Mouse (Mus musculus): Measurements from ENCODE around the gene Fcer1a. TPM values are rescaled to one million over a fixed set of nuclear protein-coding genes. Genes with fewer than 3 reads are reported as not detected.

The Fcer1a gene
- 0.17 TPM in 1 of 2 replicates, not detected in the other for polyA plus RNA-seq (2012; rRNA removed; ENCODE audit: low replicate concordance)

DNA sequence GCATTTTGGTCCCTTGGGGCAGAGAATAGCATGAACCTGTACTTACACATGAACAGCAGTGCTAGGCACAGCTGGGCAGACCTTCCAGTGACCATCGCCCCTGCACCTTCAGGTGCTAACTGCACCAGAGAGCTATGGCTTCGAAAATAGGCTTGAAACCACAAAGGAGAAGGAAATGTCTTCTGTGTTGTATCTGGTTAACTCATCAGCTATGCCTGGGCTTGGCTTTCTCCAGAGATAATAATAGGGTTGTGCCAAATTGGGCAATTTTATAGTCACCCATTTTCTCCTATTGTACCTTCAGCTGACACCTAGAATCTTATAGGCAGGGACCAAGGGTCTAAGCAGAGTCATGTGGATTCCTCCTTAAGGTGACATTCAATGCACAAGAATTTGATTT, at the start of gene Fcer1a:
Gene Fcer1a (minus strand): TSS at position 134 of the 400 bp plus-strand sequence.

DNA sequence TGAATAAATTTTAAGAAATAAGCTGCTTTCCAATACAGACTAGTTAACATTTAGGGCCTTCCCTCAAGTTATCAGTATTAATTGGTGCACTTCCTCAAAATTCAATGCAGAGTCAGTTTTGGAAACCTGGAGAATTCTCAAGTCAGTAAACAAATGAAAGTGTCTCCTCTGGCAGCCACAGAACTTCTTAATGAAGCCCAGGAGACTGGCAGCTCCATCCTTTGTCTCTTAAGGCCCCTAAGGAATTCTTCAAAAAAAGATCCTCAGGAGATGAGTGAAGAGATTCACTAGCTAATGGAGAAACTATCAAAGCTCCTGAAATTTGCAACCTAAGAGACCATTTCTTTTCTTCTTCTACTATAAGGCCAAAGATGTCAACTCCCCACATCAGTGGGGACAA, 38.7 kb upstream of the Fcer1a start, which contains the start of gene Olfr418:
Gene Olfr418 (plus strand): TSS at position 301 of the 400 bp plus-strand sequence.

DNA sequence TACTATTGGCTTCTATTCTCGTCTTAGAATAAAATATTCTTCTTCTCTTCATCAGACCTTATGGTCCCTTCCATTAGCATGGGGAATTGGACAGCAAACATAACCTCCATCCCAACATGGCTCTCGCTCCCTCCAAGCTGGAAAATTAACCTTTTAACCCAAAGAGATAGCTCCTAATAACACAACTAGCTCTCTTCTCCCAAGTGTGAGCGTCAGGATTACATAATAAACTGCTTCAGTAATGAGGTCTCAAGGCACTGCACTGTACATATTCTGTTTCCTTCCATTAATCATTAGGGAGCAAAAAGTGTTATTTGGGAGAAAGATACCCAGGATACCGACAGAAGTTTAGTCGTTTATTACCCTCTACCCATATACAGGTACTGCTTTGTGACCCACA, 14.9 kb downstream of the Fcer1a start, which contains the start of gene Olfr1404:
Gene Olfr1404 (plus strand): TSS at position 301 of the 400 bp plus-strand sequence.

DNA sequence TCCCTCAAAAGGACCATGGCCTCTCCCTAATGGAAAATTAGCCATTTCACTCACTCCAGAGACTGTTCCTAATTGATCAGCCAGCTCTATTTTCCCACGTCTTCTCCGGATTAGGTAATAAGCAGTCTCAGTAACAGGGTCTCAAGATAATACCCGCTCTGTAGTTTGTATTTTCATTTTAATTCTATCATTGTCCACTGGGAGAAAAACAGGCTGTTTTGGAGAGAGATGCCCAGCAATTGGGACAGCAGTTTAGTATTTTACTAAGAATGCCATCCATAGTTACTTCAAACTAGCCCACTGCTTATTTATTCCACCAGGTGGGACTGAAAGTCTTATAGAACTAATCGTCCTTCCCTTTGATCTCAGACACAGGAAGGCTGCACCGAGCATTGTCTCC, 29.5 kb downstream of the Fcer1a start, which contains the start of gene Olfr218:
Gene Olfr218 (plus strand): TSS at position 301 of the 400 bp plus-strand sequence.

DNA sequence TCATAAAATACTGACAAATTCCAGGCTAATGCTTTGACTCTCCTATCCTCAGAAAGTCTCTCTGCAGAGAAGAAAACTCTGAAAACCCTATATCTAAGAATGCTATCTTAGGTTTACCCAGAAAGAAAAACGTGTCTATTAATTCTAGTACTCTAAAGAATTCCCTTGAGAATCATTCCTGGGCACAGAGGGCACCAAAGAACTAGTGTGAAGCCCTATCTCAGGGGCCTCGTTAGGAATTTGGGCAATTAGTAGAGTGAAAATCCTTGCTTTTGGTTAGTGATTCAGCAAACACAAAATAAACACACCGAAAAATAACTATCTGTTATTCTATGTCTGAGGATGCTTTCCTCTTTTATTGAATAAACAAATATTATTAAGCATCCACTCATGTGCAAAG, 36.5 kb downstream of the Fcer1a start, which contains the start of gene Olfr1406:
Gene Olfr1406 (minus strand): TSS at position 101 of the 400 bp plus-strand sequence.

Other genes starting within 250 kb of the Fcer1a start
- not detected in 2 replicates for gene Olfr1408, start 89.8 kb downstream of the Fcer1a start, polyA plus RNA-seq (2012; rRNA removed; ENCODE audit: low replicate concordance)
- not detected in 2 replicates for gene Olfr1406, start 36.6 kb downstream of the Fcer1a start, polyA plus RNA-seq (2012; rRNA removed; ENCODE audit: low replicate concordance)
- gene Olfr218, start 29.4 kb downstream of the Fcer1a start, polyA plus RNA-seq (2012; rRNA removed; ENCODE audit: low replicate concordance): not detected in 2 replicates
- not detected in 2 replicates for gene Olfr1404, start 14.8 kb downstream of the Fcer1a start, polyA plus RNA-seq (2012; rRNA removed; ENCODE audit: low replicate concordance)
- not detected in 2 replicates for gene Olfr418, start 38.8 kb upstream of the Fcer1a start, polyA plus RNA-seq (2012; rRNA removed; ENCODE audit: low replicate concordance)
- not detected in 2 replicates for gene Mptx2, start 50.6 kb upstream of the Fcer1a start, polyA plus RNA-seq (2012; rRNA removed; ENCODE audit: low replicate concordance)
- 20.1 and 42.5 TPM in 2 replicates for gene Ackr1, start 106.5 kb upstream of the Fcer1a start, polyA plus RNA-seq (2012; rRNA removed; ENCODE audit: low replicate concordance)
- 2.7 and 2.8 TPM in 2 replicates for gene Aim2, start 123.7 kb upstream of the Fcer1a start, polyA plus RNA-seq (2012; rRNA removed; ENCODE audit: low replicate concordance)
- 39.6 and 40.2 TPM in 2 replicates for gene Cadm3, start 140.5 kb upstream of the Fcer1a start, polyA plus RNA-seq (2012; rRNA removed; ENCODE audit: low replicate concordance)